Mouse (Mus musculus) gastrocnemius, postnatal 10 days (tissue): Measurements from ENCODE around the gene Gpnmb. TPM values are rescaled to one million over a fixed set of nuclear protein-coding genes. Genes with fewer than 3 reads are reported as not detected.

Experiments used
- DNase-seq: peaks from one replicate; pipeline ENCODE4 v3.0.0; 2021; ENCODE audit warnings: mixed read lengths
- total RNA-seq, 2 experiments: library from RNA; stranded (reverse); gene quantifications; 2 replicates each; pipeline ENCODE4 v1.2.3; 2021

Gpnmb gene
- total RNA-seq, 2 experiments from 2014 or later: 1.8 to 2.4 TPM

DNA sequence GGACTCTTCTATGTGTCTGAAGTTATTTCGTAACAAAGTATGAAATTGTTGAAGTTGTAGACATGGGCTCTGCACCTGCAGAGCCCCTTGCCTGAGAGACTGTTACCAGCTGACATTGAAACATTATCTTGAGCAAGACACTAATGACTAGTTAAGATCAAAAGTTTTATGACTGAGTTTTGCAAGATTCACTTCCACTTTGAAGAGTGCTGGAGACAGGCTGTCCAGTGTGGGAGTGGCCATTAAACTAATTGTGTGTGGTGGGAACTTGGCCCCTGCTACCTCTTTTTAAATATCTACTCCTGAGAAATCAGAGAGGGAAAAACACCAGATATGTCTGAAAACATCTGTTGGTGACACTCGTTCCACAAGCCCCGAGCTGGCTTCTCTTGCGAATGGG is 5.1 kb upstream of the Gpnmb start:
- no peak for DNase-seq

DNA sequence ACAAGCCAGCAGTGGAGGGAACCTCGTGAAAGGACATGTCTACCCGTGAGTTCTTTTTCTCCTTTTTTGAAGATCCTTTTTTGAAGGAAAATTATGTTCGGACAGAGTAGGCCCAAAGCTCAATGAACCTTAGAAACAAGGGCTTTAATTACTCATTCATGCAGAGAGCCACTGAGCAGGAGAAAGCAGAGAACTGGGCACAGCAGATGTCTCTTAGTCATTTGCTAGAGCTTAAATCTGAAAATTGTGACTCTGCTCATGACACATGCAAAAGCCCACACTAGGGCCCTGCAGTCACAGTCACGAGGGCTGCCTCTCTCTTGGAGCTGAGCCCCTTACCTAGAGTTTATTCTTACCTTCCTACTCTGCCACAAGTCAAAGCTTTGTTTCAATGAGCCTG is 3.6 kb upstream of the Gpnmb start:
- no peak for DNase-seq

DNA sequence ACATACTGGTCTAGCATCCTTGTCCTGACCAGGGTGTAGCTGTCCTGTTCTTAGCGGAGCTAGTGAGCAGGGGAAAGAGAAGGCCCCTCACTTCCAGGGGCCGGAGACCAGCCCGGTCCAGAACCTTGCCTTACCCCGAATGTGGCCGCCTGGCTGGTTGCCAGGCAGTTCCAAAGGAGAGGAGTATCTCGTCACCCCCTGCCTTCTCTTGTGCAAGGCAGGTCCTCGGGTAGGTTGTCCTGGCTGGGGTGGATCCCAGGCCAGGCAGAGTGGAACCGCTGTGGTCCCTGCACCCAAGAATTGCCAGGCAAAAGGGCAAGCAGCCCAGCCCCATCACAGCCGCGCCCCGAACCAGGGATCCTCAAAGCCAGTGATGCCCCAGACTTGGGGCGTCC is 919 bp downstream of the Gpnmb start:
- DNase-seq: peak; percentile 17

DNA sequence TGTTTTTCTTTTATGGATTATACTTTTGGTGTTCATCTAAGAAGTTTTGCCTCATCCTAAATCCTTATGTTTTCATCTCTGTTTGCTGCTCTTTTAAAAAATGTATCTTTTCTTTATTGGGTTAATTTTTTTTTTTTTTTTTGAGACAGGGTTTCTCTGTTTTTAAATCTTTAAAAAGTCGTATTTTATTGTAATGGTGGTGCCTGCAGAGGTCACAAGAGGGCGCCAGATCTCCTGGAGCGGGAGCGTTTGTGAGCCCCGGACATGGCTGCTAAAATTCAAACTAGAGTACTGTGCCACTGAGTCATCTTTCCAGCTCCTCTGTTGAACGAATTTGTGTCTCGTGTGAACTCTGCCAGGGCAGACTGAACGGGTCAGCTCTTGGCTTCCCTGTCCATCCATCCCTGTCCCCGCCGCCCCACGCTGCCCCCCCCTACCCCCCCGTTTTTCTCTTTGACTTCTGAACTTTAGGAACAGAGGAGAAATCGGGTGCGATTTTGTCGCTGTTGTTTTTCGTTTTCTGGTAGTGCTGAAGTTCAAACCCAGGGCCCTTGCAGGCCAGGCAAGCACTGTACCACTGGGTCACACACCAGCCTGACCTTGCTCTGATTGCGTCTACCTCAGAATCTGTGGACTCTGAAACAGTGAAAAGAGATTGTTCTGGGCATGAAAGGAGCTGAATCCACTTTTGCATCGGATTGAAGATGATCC is 3.3 kb downstream of the Gpnmb start:
- peak; percentile 70 for DNase-seq

DNA sequence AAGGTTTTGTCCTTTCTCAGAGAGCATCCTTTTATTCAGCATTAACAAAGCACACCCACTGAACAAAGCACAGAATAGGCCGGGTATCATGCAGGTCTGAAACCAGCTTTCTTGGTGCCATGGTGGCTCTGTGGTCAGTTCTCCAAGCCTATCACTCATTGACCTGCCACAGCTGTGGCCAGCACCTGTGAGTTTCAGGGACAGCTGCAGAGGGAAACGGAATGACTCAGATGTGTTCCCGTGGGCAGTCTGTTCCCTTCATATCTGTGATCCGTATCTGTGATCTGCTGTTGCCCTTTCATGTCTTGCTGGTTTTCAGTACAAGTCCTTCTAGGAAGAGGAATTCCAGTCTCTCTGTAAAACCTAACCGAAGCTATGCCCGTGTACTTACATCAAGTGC is 10.2 kb downstream of the Gpnmb start:
- no peak for DNase-seq

DNA sequence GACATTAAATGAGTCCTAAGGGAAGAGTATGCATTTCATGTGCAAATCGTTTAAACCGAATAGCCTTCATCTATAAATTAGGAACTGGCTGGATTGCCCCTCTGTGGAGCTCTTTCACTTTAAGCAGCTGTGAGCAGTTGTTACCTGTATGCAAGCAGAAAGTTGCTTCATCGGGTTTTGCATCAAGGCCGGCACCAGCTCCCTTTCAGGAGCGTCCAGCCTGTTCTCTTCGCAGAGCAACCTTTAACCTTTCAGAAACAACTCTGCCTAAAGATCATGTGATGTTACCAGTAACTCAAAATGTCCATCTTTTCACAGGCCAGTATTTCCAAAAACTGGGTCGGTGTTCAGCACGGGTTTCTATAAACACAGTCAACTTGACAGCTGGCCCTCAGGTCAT is 10.6 kb downstream of the Gpnmb start:
- DNase-seq: no peak

DNA sequence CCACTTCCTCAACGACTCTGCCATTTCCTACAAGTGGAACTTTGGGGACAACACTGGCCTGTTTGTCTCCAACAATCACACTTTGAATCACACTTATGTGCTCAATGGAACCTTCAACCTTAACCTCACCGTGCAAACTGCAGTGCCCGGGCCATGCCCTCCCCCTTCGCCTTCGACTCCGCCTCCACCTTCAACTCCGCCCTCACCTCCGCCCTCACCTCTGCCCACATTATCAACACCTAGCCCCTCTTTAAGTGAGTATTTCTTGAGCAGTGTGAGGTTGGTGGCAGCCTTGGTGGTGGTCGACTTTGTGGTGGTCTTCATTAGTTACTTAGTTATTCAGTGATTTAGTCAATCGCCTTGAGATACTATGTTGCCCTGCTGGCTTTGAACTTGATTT is 11.5 kb downstream of the Gpnmb start:
- DNase-seq: no peak

DNA sequence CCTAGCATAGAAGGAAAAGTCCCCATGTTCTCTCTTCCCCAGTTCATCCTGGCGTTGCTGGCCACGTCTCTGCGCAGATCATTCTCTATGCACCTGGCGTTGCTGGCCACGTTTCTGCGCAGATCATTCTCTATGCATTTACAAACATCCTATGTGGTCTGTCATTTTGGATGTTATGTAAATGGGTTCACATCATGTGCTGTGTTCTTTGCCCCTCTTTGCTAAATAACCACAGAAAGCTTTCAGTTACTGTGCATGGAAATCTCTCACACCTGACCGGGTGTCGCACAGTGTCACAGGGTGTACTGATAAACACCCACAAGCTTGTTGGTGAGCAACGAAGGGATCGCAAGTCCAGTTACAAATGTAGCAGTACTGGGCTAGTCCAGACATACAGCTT is 12.0 kb downstream of the Gpnmb start:
- DNase-seq: no peak

DNA sequence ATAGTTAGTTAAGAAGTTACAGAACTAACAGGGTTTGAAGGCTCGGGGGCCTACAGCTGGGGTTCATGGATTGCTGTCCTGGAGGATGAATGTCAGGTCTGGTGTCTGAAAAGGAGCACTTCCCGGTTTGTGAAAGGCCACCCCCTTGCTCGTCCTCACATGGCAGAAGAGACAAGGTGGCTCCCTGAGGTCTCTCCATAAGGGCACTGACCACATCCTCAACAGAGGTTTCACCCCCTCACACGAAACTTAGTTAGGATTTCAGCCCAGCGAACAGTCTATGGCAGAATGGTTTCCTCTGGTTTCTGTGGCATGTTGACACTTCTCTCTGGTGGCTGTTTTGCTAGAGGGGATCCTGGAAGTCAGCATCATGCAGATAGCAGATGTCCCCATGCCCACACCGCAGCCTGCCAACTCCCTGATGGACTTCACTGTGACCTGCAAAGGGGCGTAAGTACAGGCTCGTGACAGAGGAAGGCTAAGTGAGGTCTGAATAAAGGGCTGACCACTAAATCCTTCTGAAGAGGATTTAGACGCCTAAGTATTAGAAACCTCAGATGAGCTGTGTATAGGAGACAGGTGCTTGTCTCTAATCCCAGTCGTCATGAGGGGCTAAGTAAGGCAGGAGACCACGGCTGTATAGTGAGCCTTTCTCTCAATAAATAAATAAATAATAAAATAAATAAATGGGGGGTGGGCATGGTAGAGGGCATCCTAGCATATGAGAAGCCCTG is 14.5 kb downstream of the Gpnmb start:
- no peak for DNase-seq

DNA sequence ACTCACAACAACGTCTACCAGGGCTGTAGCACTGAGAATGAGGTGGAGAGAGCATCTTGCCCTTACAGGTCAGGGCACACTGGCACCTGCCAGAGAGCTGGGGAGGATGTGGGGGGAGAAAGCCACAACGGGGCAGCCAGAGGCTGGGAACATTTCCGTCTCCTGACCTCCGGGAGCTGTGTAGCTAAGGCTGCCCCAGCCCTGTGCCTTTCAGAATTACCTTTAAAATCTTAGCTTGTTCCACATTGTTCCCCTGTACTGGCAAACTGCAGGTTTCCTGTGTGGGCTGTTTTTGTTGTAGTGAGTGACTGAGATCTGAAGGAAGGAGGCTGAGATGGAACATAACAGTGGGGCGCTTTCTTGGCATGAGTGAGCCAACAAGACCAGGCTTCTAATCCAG is 15.8 kb downstream of the Gpnmb start:
- DNase-seq: no peak

DNA sequence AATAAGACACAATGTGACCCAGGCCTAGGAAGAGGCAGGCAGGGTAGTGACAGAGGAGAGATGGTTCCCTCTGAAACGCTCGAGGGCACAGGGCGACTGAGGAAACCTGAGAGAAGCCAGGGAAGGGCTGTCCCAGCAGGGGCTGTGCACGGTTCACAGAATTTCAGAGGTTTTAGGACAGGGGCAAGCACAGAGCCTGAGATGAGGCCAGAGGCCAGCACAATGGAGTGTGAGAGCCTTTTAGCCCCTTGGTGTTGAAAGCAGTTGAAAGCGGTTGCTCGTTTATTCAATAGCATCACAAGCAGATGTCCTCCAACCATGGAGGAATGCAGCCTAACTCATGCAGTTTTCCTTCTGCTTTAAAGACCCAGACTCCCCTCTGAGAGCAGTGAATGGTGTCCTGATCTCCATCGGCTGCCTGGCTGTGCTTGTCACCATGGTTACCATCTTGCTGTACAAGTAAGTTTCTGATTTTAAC is 18.9 kb downstream of the Gpnmb start:
- DNase-seq: no peak

DNA sequence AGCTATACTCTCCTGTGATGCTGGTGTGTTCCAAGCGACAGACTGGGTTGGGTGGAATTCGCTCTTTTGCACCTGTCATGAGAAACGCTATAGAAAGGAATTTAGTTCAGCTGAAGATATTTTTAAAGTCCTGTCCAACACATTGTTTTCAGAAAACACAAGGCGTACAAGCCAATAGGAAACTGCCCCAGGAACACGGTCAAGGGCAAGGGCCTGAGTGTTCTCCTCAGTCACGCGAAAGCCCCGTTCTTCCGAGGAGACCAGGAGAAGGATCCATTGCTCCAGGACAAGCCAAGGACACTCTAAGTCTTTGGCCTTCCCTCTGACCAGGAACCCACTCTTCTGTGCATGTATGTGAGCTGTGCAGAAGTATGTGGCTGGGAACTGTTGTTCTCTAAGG is 19.7 kb downstream of the Gpnmb start:
- DNase-seq: no peak

DNA sequence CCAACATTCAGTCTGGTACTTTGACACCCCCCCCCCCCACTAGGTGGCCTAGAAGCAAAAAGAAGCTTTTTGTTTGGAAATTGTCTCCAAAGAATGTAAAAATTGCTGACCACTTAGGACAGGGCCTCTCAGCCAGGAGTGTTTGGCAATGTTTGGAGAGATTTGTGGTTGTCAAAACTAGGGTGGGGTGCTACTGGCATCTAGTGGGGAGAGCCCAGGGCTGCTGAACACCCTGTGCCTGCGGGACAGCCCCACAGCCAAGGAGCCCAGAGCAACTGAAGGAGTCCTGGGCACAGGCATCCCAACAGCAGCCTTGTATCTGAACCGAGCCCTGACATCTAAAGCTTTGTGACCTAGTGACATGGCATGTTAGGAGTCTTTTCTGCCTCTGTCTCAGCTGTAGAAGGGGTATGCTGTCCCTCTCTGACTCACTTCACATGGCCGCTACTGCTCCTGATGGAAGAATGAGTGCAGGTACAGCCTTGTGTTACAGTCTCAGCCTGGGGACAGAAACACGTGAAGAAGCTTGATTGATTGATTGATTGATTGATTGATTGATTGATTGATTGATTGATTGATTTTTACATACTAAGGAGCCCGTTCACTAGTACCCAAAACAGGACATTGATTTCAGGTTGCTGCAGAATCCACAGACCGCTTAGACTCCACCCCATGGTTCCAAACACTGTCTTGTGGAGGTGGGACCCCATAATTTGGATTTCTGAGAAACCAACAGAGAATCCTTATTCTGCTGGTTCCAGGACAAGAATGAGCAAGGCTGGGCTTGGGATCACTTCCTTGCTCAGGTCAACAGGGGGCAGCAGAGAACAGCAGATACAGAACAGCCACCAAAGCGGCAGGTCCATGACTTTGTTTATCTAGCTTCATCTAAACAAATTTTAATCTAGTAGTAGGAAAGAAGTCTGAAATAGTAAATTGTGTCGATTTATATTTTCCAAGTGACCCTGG is 21.0 kb downstream of the Gpnmb start:
- peak; percentile 66 for DNase-seq

DNA sequence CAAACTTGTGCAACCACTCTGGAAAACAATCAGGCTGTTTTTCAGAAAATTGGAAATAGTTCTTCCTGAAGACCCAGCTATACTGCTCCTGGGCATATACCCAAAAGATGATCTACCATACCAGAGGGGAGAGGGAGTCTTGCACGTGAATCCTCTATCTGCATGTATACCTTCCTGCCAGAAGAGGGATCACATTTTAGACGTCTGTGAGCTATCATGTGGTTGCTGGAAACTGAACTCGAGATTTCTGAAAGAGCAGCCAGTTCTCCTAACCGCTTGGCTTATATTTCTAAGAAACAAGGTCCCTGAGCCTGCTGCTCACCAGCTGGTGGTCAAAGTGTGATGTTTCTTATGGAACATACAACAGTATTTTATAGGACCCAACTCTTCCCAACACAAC is 32.0 kb downstream of the Gpnmb start:
- DNase-seq: no peak

DNA sequence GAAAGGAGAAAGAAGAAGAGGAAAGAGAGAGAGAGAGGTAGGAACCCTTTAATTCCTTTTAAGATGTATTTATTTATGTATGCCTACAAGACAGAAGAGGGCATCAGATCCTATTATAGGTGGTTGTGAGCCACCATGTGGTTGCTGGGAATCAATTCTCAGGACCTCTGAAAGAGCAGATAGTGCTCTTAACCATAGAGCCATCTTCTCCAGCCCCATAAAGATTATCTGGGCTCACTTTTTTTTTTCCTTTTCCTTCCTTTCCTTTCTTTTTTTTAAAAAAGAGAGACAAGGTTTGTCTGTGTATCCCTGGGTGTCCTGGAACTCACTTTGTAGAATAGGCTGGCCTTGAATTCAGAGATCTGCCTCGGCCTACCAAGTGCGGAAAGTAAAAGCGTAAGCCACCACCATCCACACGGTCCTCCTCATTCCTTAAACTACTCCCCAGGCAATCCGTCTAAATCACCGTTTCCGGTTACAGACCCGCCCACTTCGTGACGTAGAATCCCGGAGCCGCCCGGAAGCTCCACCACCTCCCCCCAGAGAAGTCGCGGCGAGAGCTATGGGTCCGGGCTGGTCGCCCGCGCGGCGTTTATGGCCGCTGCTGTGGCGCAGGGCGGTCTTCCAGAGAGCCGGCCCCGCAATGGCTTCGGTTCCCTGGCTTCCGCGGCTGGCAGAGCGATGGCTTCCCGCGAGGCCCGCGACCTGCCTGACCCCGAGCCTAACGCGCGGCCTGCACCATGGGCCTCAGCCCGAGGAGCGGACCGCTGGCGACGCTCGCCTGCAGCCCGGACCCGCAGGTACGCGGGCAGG is 37.2 kb downstream of the Gpnmb start, which contains the start of gene Malsu1:
TSS of gene Malsu1 (plus strand) at position 492 of the 813 bp plus-strand sequence.
- peak; percentile 93 for DNase-seq

DNA sequence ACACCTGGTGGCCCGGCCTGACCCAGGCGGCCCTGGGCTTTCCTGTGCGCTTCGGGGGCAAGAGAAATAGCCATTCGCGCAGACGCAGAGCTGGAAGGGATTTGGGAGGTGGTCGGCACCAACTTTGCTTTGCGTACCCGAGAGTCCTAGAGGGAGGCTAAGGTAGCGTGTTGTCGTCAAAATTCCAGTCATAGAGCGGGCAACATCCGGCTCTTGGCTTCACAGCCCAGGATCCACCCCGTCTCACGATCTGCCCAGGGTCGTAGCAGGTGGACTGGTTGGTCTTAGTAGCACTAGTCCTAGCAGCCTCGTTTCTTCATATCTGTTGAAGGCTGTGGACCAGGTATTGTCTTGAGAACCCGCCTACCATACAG is 37.8 kb downstream of the Gpnmb start:
- DNase-seq: no peak

DNA sequence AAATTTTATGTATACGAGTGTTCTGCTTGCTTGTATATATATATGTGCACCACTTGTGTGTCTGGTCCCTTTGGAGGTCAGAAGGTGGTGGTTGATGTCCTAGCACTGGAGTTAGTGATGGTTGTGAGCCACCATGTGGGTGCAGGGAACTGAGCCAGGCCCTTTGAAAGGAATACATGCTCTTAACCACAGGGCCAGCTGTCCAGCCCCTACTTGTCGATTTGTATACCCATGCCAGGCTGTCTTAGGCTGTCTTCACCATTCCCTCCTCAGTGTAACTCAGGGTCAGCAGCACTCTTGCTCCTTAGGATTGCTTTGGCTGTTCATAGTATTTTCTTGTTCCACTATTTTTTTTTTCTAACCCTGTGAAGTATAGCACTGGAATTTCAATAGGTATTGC is 41.5 kb downstream of the Gpnmb start:
- no peak for DNase-seq

DNA sequence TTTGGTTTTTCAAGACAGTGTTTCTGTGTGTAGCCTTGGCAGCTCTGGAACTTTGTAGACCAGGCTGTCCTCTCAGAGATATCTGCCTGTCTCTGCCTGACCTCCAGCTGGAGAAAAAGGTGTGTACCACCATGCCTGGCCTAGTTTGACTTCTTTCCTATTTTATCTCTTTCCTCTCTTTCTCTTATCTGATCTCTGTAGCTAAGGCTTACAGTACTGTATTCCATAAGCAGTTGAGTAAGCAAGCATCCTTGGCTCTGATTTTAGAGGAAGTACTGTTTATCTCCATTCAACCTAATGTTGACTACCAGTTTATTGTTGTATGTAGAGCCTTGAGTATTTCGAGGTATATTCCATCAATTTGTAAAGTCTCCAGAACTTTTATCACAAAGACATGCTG is 43.0 kb downstream of the Gpnmb start:
- no peak for DNase-seq

DNA sequence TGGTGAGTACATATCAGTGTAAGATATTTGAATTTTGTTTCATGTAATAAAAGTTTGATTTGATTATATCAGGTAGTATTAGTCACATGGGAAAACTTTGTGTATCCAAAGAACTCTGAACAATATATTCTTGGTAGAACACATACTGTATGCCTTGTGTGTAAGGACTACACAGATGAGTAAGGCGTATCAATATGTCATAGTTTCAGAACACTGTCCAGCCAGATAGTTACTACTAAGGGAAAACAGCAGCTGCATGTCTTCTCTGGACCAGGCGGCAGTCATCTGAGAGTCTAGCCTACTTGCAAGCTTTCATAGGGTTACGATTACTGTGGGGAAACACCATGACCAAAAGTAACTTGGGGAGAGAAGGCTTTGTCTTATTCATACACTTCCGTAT is 46.7 kb downstream of the Gpnmb start:
- no peak for DNase-seq

DNA sequence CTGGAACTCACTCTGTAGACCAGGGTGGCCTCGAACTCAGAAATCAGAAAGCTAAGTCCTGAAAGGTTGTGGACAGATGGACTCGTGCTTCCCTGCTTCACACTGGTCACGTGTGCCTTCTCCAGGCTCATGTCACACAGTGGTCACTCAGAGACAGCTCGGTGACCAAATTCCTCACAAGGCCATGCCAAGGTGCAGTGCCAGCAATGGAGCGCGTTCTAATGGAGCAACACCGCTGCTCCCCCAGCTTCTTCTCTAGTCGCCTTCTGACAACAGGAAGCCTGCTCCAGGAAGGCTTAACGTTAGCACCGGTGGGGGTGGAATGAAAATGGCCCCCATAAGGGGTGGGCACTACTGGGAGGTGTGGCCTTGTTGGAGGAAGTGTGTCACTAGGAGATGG is 58.6 kb downstream of the Gpnmb start:
- no peak for DNase-seq

DNA sequence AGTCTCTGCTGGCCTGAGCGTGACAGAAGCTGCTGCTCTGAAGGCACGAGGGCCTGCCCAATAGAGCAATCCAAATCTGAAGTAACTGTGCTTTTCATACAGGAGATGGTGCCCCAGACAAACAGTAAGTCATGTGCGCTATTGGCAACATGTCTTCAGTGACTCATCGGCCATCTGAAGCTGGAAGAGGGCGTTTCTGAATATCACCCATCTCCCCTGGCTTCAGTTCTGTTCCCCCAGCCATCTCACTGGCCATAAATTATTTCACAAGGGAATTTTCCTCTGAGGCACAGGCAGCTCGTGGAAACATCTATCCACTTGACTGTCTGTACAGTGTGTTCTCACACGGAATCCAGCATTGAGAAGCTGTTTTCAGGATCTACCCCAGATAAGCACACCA is 60.1 kb downstream of the Gpnmb start:
- peak; percentile 31 for DNase-seq

DNA sequence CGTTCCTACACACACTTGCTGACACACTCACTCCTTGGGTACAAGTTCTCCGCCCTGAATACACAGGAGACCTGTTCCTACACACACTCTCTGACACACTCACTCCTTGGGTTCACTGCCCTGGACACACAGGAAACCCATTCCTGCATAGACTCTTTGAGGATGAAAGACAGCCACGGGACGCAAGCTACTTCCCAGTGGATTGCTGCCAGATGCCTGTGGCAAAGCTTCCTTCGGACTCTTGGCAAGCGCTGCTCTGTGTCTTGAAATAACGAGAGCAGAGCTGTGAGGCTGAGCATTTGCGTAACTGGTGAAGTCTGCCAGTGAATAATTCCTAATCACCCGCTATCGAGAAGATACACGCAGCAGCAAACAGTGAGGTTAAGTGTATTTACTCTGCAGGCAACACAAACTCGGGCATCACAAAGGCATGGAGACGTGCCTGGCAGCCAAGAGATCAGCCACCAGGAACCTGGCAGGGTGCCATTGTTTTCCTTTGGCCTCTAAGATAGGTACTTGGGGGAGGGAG is 60.7 kb downstream of the Gpnmb start:
- DNase-seq: peak; percentile 68
